ENCODE assay signal across 11 mouse cellular contexts in genomic region chr4:137960757-137961156, GRCm38 (mm10). TPM values are rescaled to one million over a fixed set of nuclear protein-coding genes. Genes with fewer than 3 reads are reported as not detected.
A peak's percentile ranks its signal among the peaks of the same experiment; 100 is the strongest.
DNase-seq lines count a peak whose midpoint lies in the region; ATAC-seq and TF ChIP-seq lines count a peak whose summit lies in the region.
"Had no signal": no experiment of that assay in that cellular context is flagged by ENCODE, and none has a peak within 500 bp of the region (broad histone marks: within the 10 kb centered on the region; RNA-seq: fewer than 3 reads in every experiment).

No protein-coding gene starts in this region.

- no peaks in the 10 kb centered on the region for H3K9me3 ChIP-seq in lung, embryonic 15.5 days
- H3K9me3 ChIP-seq in forebrain, postnatal 0 days (ENCODE audit: low read length): 0 out of 2 replicates have a peak, but pooled peaks cover 3% of the 10 kb centered on the region
- H3K9me3 ChIP-seq: G1E had no signal

- H3K27ac ChIP-seq in lung, embryonic 15.5 days: peak overlapping the region; percentile 65
- no peak overlapping the region for H3K27ac ChIP-seq in forebrain, postnatal 0 days (ENCODE audit: low read depth, low read length)

- no peak for TF ChIP-seq CTCF in forebrain, postnatal 0 days (IDR thresholded peaks at IDR 0.05; ENCODE audit: low read depth)

- peaks cover 38% of the 10 kb centered on the region for H3K36me3 ChIP-seq in lung, embryonic 15.5 days
- peaks cover 45% of the 10 kb centered on the region for H3K36me3 ChIP-seq in forebrain, postnatal 0 days (ENCODE audit: insufficient read depth)
- H3K36me3 ChIP-seq: G1E had no signal

- peaks cover 5% of the 10 kb centered on the region for H3K4me1 ChIP-seq in lung, embryonic 15.5 days
- H3K4me1 ChIP-seq in forebrain, postnatal 0 days (ENCODE audit: insufficient read depth): no peaks in the 10 kb centered on the region

- no peak overlapping the region for H3K9ac ChIP-seq in lung, embryonic 15.5 days
- no peak overlapping the region for H3K9ac ChIP-seq in forebrain, postnatal 0 days

- DNase-seq in adrenal gland, postnatal 10 days: peak; percentile 42
- no peak for DNase-seq in adrenal gland, postnatal 4 days (ENCODE audit: low spot score in 2 of 2)
- peak; percentile 29 to 48 for DNase-seq in right cerebral cortex, adult 2 months (ENCODE audit: low spot score in 2 of 2)
- DNase-seq in right cerebral cortex, postnatal 10 days (ENCODE audit: low spot score in 2 of 2): no peak
- no peak for DNase-seq in forebrain, postnatal 0 days
- no peak for DNase-seq in retina, postnatal 1 day
- DNase-seq in spleen, postnatal 4 days (ENCODE audit: low spot score in 2 of 2): no peak
- DNase-seq: cerebellum, postnatal 14 days; kidney, adult 11 months had no signal

- peak; percentile 60; the same call in 1 of the 2 replicates for ATAC-seq in lung, embryonic 15.5 days (ENCODE audit: borderline replicate concordance, extremely low read depth, low FRiP score, low TSS enrichment)
- no peak for ATAC-seq in forebrain, postnatal 0 days

- 44% methylated on average over 11 of the region's 11 CpGs for WGBS in lung, embryonic 15.5 days
- WGBS in forebrain, postnatal 0 days: 83% methylated on average over 11 of the region's 11 CpGs

- no peak overlapping the region for H3K4me3 ChIP-seq in lung, embryonic 15.5 days
- H3K4me3 ChIP-seq in forebrain, postnatal 0 days (ENCODE audit: low read depth, low read length): no peak overlapping the region

- no peak overlapping the region for H3K4me2 ChIP-seq in lung, embryonic 15.5 days
- H3K4me2 ChIP-seq in forebrain, postnatal 0 days (ENCODE audit: low read depth): no peak overlapping the region

- no peaks in the 10 kb centered on the region for H3K27me3 ChIP-seq in lung, embryonic 15.5 days
- H3K27me3 ChIP-seq in forebrain, postnatal 0 days (ENCODE audit: insufficient read depth, low read length): no peaks in the 10 kb centered on the region

RNA-seq across cellular contexts. Expression of gene Eif4g3, which starts 32.1 kb away (rescaled TPM):
- total RNA-seq in adrenal gland, postnatal 10 days (2021): 10 to 100 TPM; 72.1 to 93.7 TPM
- total RNA-seq in adrenal gland, postnatal 4 days (2021): 100 to 1,000 TPM; 121 to 142 TPM
- 26.6 and 29.6 TPM in 2 replicates for polyA plus RNA-seq in lung, embryonic 15.5 days (2015; fragmentation: Nextera tagmentation; extraction: Ambion mirVana)
- total RNA-seq in forebrain, postnatal 0 days (2014; rRNA removed): 61.9 and 67.0 TPM in 2 replicates
- polyA plus RNA-seq in forebrain, postnatal 0 days (2015; fragmentation: Nextera tagmentation; extraction: Ambion mirVana): 28.8 and 38.4 TPM in 2 replicates

Comparison
In these comparisons a context has a peak if more than half of its experiments do, and no peak if none do; other contexts are left out.
1. DNase-seq: peak in adrenal gland, postnatal 10 days (single experiment) and right cerebral cortex, adult 2 months (2 of 2); none in adrenal gland, postnatal 4 days (0 of 2), right cerebral cortex, postnatal 10 days (0 of 2), forebrain, postnatal 0 days (single experiment), retina, postnatal 1 day (single experiment) and spleen, postnatal 4 days (0 of 2).